Mouse (Mus musculus): ENCODE measurements around the gene Zdhhc21.

The Zdhhc21 gene

GRCm38 (mm10) chr4:82864974-82865699, 5.4 kb upstream of the Zdhhc21 start:
- ATAC-seq (ENCODE audit: low TSS enrichment), result no peak

DNA sequence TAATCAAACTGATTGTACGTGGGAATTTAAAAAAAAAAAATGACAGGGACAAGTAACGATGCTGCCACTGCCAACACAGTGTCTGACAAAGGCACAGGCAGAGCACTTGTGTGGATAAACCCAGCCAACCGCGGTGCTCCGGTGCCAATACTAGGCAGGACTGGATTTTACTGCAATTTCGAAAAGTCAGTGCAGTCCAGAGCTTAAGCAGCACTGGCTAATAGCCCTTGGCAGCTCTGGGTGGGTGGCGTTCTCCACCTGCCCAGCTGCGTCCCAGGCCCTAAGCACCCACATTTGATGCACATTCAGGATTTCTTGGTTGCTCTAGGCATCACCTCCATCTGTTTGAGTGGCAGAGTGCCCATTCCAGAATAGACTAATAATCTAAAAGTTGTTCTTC, 3.6 kb upstream of the Zdhhc21 start:
- no peak for ATAC-seq (ENCODE audit: low TSS enrichment)

DNA sequence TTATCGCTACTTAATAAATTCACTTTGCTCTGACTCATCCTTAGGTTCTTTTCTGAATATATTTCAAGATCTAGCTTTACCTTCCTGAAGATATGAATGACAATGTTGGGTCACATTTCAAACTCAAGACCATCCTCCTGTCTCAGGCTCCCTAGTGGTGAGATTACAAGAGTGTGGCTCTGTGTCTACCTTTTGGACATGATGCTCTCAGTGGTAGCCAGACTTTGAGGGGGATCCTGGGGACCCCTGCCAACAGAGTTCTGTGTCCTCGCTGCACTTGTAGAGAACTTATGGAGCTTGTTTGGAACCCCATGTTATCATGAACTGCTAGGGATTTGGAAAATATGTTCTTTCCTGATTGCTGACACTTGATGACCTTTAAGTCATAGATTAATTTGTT, 1.7 kb upstream of the Zdhhc21 start:
- no peak for ATAC-seq (ENCODE audit: low TSS enrichment)

- no peak for ATAC-seq (ENCODE audit: low TSS enrichment)
These were observed 808 bp upstream of the Zdhhc21 start for GRCm38 (mm10) chr4:82860566-82860965.

GRCm38 (mm10) chr4:82858431-82859010, 1.2 kb downstream of the Zdhhc21 start:
- no peak for ATAC-seq (ENCODE audit: low TSS enrichment)

- no peak for ATAC-seq (ENCODE audit: low TSS enrichment)
These were observed 2.8 kb downstream of the Zdhhc21 start for GRCm38 (mm10) chr4:82856986-82857385.

GRCm38 (mm10) chr4:82853809-82854208, 5.9 kb downstream of the Zdhhc21 start:
- ATAC-seq (ENCODE audit: low TSS enrichment), result peak; percentile 58

- no peak for ATAC-seq (ENCODE audit: low TSS enrichment)
These were observed 11.1 kb downstream of the Zdhhc21 start for GRCm38 (mm10) chr4:82848552-82849234.

- ATAC-seq (ENCODE audit: low TSS enrichment), result no peak
These were observed 22.1 kb downstream of the Zdhhc21 start for GRCm38 (mm10) chr4:82837526-82838240.

- no peak for ATAC-seq (ENCODE audit: low TSS enrichment)
These were observed 28.6 kb downstream of the Zdhhc21 start for GRCm38 (mm10) chr4:82831155-82831554.

DNA sequence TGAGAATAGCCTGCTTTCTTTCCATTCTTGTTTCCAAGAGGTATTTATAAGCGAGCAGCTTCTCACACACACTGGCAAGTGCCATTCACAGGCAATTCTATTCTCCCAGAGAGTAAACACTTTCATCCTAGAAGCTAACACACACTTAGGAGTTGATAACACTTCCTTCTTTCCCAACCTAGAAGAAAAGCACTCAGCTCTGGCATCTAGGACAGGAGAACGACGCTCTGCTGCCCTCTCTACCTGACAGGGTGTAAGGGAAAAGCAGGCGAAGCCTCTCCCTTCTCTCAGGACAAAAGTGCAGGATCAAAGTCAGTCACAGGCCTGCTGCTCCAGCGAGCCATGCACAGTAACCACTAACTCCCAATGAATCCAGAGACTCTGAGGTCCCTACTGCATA, 30.3 kb downstream of the Zdhhc21 start:
- peak; percentile 44 for ATAC-seq (ENCODE audit: low TSS enrichment)

- no peak for ATAC-seq (ENCODE audit: low TSS enrichment)
These were observed 32.8 kb downstream of the Zdhhc21 start for GRCm38 (mm10) chr4:82827001-82827400.

GRCm38 (mm10) chr4:82817833-82818232, 41.9 kb downstream of the Zdhhc21 start:
- no peak for ATAC-seq (ENCODE audit: low TSS enrichment)

- ATAC-seq (ENCODE audit: low TSS enrichment), result no peak
These were observed 43.4 kb downstream of the Zdhhc21 start for GRCm38 (mm10) chr4:82816351-82816750.

DNA sequence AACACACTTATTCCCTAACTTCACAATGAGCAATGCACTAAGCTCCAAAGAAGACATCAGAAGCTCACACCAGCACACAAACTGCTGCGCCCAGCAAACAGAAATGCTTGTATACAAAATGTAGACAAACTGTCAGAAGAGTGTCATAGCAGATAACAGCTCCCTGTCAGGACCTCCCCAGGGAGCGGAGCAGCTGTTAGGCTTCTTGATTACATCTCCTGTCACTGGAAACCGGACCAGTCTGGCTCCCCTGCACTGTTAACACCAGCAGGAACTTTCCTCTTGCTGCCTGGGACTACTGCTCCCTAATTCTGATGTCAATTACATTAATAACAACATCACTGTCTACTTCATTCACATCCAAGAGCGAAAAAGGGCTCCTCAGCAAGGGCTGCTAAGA, 44.5 kb downstream of the Zdhhc21 start:
- no peak for ATAC-seq (ENCODE audit: low TSS enrichment)

DNA sequence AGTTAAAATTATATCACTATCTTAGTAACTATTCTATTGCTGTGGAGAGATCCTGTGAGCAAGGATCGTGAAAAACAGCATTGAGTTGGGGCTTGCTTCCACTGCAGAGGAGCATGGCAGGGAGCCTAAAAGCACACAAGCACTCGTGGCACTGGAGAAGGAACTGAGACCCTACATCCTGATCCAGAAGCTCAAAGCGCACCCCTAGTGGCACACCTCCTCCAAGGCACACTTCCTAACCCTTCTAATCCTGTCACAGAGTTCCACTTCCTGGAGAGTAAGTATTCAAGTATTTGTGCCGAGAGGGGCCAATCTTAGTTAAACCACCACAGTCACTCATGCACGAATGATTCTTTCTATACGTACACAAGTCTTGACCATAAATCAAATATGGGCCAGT, 46.4 kb downstream of the Zdhhc21 start:
- ATAC-seq (ENCODE audit: low TSS enrichment), result no peak

- no peak for ATAC-seq (ENCODE audit: low TSS enrichment)
These were observed 51.9 kb downstream of the Zdhhc21 start for GRCm38 (mm10) chr4:82807811-82808210.

DNA sequence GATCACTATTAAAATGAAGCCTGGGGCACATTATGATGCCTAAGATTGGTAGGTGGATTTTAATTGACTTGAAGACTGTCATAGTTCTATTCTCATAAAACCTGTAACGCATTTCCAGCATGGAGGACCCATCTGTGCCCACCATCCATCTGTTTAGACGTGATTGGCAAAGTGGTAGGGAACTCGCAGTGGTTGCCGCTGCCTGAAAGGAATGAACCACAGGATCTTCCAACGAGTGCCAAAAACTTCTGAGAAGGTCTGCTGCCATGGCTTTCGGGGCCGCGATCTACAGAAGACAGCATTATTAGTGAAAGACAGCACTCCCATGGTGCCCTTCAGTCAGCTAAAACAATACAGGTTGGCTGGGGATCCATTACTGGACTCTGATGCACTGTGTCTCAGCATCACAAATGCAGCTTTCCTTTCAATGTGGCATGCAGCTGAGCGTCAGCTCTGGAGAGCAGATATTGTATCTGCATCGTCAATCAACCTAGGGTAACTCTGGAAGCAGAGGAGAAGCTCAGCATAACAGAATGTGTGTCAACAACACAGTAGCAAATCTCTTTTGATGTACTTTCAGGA, 53.5 kb downstream of the Zdhhc21 start:
- 0 out of 2 replicates have a peak, but pooled peaks have one; percentile 15 for ATAC-seq (ENCODE audit: low TSS enrichment)

DNA sequence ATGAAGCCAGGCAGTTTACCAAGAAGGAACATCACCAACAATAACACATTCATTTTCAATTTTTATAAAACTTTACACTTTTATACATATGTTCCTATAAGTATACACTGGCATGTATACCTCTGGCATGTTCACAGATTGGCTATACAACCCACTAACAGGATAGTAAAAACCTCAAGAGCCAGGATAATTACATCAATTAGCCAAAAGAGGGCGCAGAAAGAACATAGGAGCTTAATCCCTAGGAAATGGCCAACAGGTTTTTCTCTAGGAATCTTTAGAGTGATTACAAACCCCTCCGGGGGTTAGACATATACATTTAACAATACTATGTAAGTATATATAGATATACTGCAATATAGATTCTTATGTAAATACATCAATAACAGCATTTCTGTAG, 55.7 kb downstream of the Zdhhc21 start:
- ATAC-seq (ENCODE audit: low TSS enrichment), result peak; percentile 79

- no peak for ATAC-seq (ENCODE audit: low TSS enrichment)
These were observed 66.2 kb downstream of the Zdhhc21 start for GRCm38 (mm10) chr4:82793608-82794007.

- no peak for ATAC-seq (ENCODE audit: low TSS enrichment)
These were observed 66.7 kb downstream of the Zdhhc21 start for GRCm38 (mm10) chr4:82792906-82793580.

All from frontal cortex, adult (tissue).